Mouse (Mus musculus) forebrain, embryonic 14.5 days (tissue): ENCODE data around the gene Fam43a. TPM values are rescaled to one million over a fixed set of nuclear protein-coding genes. Genes with fewer than 3 reads are reported as not detected.

ENCODE experiments used
- ATAC-seq: fragments of 200-750 bp; cut with Nextera tagmentation; 2 replicates; pipeline ENCODE4 v1.8.0; 2017; ENCODE audit warnings: mild to moderate bottlenecking, moderate library complexity
- DNase-seq: peaks from one replicate; pipeline ENCODE4 v3.0.0-alpha.2; 2015; ENCODE audit warnings: low spot score
- H3K27ac ChIP-seq: fragments of 300-500 bp; sonication (generic); 2 replicates; pipeline ENCODE4 v1.5.1; 2014; ENCODE audit warnings: low read depth, mild to moderate bottlenecking, control low read depth, low read length, moderate library complexity
- H3K27me3 ChIP-seq: fragments of 300-500 bp; sonication (generic); replicated peaks from 2 replicates; pipeline ENCODE4 v1.6.1; 2014; ENCODE audit warnings: low read length, control low read depth, mixed read lengths; ENCODE audit not compliant: control insufficient read depth, insufficient read depth
- H3K36me3 ChIP-seq: fragments of 300-500 bp; sonication (generic); 2 replicates; pipeline ENCODE4 v1.6.1; 2014; ENCODE audit warnings: low read length, control low read depth; ENCODE audit not compliant: control insufficient read depth, insufficient read depth
- H3K4me1 ChIP-seq: fragments of 300-500 bp; sonication (generic); 2 replicates; pipeline ENCODE4 v1.6.1; 2014; ENCODE audit warnings: antibody characterized with exemption, low read length, control low read depth; ENCODE audit not compliant: control insufficient read depth, insufficient read depth
- H3K4me2 ChIP-seq: fragments of 300-500 bp; sonication (generic); 2 replicates; pipeline ENCODE4 v1.6.1; 2014; ENCODE audit warnings: mild to moderate bottlenecking, control low read depth, low read length
- H3K4me3 ChIP-seq: fragments of 300-500 bp; sonication (generic); 2 replicates; pipeline ENCODE4 v1.5.1; 2014; ENCODE audit warnings: low read depth, low read length, control low read depth
- H3K9ac ChIP-seq: fragments of 300-500 bp; sonication (generic); 2 replicates; pipeline ENCODE4 v1.6.1; 2014; ENCODE audit warnings: mild to moderate bottlenecking, low read length, control low read depth, moderate library complexity
- H3K9me3 ChIP-seq: fragments of 300-500 bp; sonication (generic); replicated peaks from 2 replicates; pipeline ENCODE4 v1.6.1; 2016; ENCODE audit warnings: low read length, control low read depth, mixed read lengths; ENCODE audit not compliant: control insufficient read depth
- WGBS: fragments of 180-500 bp; shearing (Covaris S2); extraction: QIAGEN DNeasy Blood & Tissue Kit; methylation state at CpG from one replicate; pipeline ENCODE4 v1.1.7; 2014; 5-methylcytosine and 5-hydroxymethylcytosine counted together
- polyA plus RNA-seq: library from polyadenylated mRNA; unstranded; fragments of >200 nt; fragmentation: Nextera tagmentation; extraction: Ambion mirVana; gene quantifications from 2 replicates; pipeline ENCODE4 v1.2.1, GENCODE M21; 2014

Gene Fam43a
- polyA plus RNA-seq, 1 experiment from 2014 or later: 6.1 TPM

DNA sequence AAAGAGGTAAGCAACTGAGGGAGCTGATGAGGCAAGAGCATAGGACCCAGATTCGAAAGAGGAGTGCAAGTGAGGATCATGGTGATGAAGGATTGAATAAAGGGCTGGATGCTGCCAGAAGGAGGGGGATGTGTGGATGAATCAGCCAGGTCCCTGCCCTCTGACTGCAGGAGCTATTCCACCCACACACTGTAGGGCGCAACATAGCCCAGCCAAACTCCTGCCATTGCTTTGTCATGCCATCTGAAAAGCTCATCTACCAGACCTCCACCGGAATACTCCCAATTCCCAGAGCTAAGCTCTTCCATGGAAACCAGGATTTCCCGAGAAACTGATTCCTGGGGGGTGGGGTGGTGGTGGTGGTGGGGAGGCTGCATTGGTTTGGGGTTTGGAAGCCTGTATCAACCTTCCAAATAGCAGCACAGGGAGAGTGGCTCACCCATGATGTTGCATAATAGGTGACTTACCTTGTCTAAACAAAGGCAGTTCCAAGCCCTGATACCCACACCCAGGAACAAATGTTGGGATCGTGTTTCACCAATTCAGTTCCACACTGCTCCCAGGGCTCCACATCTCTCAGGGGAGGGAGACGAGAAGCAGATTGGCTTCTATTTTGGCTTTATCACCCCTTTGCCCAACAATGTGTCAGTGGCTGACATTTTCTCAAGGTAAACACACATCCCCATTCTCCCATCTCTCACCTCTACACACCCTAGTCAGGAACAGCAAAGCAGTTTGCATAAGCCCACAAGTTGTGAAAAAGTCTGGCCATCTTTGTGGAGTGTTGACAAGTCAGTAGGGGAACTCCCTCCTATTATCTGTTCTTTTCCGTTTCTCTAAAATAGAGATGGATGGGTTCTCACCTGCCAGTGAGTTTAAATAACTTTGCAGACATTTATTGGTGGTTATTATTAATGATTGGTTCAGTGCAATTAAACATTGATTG is 9.0 kb upstream of the Fam43a start:
- Histone ChIP-seq H3K36me3 (0 out of 2 replicates have a peak, but pooled peaks cover under 1% of the 10 kb centered on the region), H3K9me3 (no peaks in the 10 kb centered on the region), H3K4me3 (no peak overlapping the region), H3K9ac (no peak overlapping the region), H3K4me2 (no peak overlapping the region), H3K27ac (no peak overlapping the region), H3K27me3 (0 out of 2 replicates have a peak, but pooled peaks cover 5% of the 10 kb centered on the region), H3K4me1 (0 out of 2 replicates have a peak, but pooled peaks cover 7% of the 10 kb centered on the region)
- DNase-seq (no peak), ATAC-seq (no peak)
- WGBS: 42% methylated on average over 7 of the region's 7 CpGs

DNA sequence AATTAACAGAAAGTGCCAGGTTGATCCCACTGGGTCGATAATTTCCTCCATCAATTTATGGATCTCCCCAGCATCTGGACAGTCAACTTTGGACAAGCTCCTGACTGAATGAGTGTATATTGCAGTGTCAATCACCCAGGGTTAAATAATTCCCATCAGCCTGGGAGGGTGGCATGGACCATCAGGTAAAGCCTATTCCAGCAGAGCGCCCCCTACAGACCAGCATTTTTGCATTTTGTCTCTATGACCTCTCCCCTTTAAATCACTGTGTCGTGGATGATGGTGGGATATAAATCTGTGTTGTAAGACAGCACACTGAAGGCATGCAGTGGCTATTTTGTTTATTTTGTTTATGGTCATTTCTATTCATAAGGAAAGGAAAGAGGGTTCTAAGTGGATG is 7.5 kb upstream of the Fam43a start:
- Histone ChIP-seq H3K27ac (no peak overlapping the region), H3K27me3 (0 out of 2 replicates have a peak, but pooled peaks cover 5% of the 10 kb centered on the region), H3K4me1 (peaks cover 8% of the 10 kb centered on the region), H3K4me2 (no peak overlapping the region), H3K36me3 (no peaks in the 10 kb centered on the region), H3K9me3 (no peaks in the 10 kb centered on the region), H3K9ac (no peak overlapping the region), H3K4me3 (no peak overlapping the region)
- WGBS: 49% methylated on average over 3 of the region's 3 CpGs
- no peak for DNase-seq
- no peak for ATAC-seq

DNA sequence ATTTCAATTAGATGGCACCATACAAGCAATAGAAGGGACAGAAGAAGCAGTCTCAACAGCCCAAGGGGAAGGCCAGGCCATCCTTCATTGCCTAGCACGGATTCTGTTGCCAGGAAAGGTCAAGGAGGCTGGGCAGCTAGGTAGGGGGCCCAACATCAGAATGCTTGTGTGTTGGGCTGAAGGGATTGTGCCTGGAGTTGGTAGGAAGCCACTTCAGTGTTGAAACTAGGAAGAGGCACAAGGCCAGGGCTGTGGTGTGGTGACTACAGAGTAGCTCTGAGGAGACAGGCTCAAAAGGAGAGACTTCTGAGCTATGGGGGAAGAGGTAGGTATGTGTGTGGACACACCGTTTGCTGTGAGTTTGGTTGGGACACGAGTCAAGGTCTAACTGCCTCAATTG is 4.2 kb upstream of the Fam43a start:
- Histone ChIP-seq H3K27me3 (peaks cover 8% of the 10 kb centered on the region; the same call in 1 of the 2 replicates), H3K9ac (no peak overlapping the region), H3K36me3 (no peaks in the 10 kb centered on the region), H3K4me2 (no peak overlapping the region), H3K27ac (no peak overlapping the region), H3K9me3 (no peaks in the 10 kb centered on the region), H3K4me1 (peaks cover 11% of the 10 kb centered on the region), H3K4me3 (no peak overlapping the region)
- DNase-seq (no peak), ATAC-seq (no peak)
- 42% methylated on average over 3 of the region's 3 CpGs for WGBS

DNA sequence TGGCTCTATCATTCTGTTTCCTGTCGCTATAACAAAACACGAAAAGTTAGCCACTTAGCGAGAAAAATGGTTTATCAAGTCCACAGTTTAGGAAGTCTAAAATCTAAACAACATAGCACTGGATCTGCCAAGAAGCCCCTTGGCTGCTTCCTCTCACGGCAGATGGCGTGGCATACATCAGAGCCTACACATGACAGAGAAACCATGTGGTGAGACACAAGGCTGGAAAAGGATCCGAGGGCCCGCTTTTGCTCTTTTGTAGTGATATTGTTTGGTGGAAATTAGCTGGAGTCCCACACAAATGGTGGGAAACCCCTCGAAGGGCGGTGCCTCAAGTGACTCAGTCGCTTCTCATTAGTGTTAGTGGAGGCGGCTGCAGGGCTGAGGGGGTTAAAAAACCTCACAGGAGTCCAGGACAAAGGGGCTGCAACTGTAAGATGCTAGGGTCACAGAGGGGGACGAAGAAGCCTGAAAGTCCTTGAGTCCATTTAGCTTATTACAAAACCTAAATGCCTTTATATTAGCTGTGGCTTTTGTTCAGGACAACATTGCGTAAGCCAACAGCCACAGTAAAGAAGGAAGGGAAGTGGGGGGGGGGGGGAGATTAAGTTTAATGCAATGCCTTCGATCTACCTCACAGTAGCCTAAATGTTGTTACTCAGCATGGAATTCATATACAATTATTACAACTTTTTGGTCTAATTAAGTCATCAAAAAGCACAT is 3.5 kb upstream of the Fam43a start:
- peak; percentile 66 for ATAC-seq
- Histone ChIP-seq H3K9ac (no peak overlapping the region), H3K4me1 (peaks cover 18% of the 10 kb centered on the region), H3K4me2 (no peak overlapping the region), H3K27ac (no peak overlapping the region), H3K4me3 (no peak overlapping the region), H3K27me3 (peaks cover 15% of the 10 kb centered on the region), H3K36me3 (no peaks in the 10 kb centered on the region), H3K9me3 (no peaks in the 10 kb centered on the region)
- 26% methylated on average over 14 of the region's 14 CpGs for WGBS
- peak; percentile 86 for DNase-seq

DNA sequence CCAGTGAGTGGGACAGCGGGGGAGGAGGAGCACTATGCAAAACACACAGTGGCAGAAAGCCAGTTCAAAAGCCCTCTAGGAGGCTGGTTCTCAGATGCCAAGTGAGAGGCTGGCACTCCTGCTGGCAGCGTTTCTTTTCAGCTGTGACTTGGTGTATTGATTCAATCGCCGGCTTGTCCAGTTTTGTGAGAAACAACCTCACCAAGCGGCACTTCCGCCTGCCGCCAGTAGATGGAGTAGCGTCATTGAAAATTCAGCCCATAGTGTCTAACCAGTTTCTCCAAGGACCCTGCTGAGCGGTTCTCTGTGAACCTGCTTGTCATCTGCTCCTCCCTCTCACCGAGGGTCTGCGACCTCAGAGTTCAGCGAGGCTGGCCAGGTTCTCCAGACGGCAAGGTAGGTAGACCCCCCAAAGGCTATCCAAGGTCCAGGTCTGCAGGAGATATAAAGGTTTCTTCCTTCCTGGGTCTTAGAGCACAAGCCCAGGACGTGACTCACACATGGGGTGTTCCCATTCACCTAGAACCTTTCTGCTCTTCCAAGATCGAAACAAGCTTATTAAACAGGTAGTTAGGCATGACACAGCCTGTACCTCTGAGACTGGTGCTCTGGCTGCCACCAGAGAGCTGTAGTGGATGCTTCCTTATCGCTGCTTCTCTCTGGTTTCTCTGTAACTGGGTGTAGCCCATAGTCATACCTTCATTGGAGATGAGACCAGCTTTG is 2.4 kb upstream of the Fam43a start:
- peaks cover 25% of the 10 kb centered on the region for H3K27me3 ChIP-seq
- H3K9ac ChIP-seq: no peak overlapping the region
- no peak overlapping the region for H3K27ac ChIP-seq
- no peak overlapping the region for H3K4me3 ChIP-seq
- WGBS: 9% methylated on average over 16 of the region's 16 CpGs
- H3K4me1 ChIP-seq: peaks cover 20% of the 10 kb centered on the region
- peak overlapping the region; percentile 41 for H3K4me2 ChIP-seq
- DNase-seq: peak; percentile 95
- H3K36me3 ChIP-seq: no peaks in the 10 kb centered on the region
- no peaks in the 10 kb centered on the region for H3K9me3 ChIP-seq
- ATAC-seq: peak; percentile 55

DNA sequence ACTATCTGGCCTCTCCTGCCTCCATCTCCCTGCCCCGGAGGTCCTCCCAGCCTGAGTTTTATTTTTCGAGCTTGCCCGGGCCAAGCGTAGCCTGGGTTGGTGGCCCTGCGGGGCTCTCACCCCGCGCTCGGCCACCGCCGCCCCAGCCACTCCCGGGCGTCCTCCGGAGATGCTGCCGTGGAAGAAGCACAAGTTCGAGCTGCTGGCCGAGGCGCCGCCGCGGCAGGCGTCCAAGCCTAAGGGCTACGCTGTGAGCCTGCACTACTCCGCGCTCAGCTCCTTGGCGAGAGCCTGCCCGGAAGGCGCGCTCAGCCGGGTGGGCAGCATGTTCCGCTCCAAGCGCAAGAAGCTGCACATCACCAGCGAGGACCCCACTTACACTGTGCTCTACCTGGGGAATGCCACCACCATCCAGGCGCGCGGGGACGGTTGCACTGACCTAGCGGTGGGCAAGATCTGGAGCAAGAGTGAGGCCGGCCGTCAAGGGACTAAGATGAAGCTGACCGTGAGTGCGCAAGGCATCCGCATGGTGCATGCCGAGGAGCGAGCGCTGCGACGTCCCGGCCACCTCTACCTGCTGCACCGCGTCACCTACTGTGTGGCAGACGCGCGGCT is 1.0 kb downstream of the Fam43a start:
- Histone ChIP-seq H3K4me3 (peak overlapping the region; percentile 53), H3K27ac (no peak overlapping the region; the same call in 1 of the 2 replicates), H3K4me1 (peaks cover 16% of the 10 kb centered on the region), H3K36me3 (no peaks in the 10 kb centered on the region), H3K4me2 (peak overlapping the region; percentile 93), H3K9me3 (no peaks in the 10 kb centered on the region), H3K9ac (peak overlapping the region; percentile 65), H3K27me3 (peaks cover 23% of the 10 kb centered on the region)
- ATAC-seq: peak; percentile 13; the same call in 1 of the 2 replicates
- DNase-seq: peak; percentile 63
- under 1% methylated on average over 53 of the region's 53 CpGs for WGBS

DNA sequence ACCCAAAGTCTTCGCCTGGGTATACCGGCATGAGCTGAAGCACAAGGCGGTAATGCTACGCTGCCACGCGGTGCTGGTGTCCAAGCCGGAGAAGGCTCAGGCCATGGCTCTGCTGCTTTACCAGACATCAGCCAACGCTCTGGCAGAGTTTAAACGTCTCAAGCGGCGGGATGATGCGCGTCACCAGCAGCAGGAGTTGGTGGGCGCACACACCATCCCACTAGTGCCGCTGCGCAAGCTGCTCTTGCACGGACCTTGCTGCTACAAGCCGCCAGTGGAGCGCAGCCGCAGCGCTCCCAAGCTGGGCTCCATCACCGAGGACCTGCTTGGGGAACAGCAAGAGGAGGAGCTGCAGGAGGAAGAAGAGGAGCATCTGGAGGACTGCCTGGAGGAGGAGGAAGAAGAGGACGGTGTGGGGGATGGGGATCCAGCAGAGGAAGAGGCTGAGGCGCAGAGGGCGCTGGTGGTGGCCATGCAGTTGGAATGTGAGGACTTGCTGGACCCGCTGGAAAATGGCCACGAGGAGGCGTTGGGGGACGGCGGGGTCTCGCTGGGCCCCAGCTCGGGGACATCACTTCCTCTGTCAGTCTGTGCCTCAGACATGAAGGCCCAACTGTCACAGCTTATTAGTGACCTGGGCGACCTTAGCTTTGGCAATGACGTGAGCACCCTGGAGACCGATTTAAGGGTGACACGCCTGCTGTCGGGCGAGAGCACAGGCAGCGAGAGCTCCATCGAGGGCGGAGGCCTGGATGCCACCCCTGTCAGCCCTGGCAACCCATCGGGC is 1.7 kb downstream of the Fam43a start:
- Histone ChIP-seq H3K27ac (0 out of 2 replicates have a peak overlapping the region, but pooled peaks have one; percentile 2), H3K4me3 (peak overlapping the region; percentile 53), H3K36me3 (no peaks in the 10 kb centered on the region), H3K9ac (peak overlapping the region; percentile 65), H3K4me2 (peak overlapping the region; percentile 93), H3K27me3 (peaks cover 23% of the 10 kb centered on the region), H3K9me3 (no peaks in the 10 kb centered on the region), H3K4me1 (peaks cover 16% of the 10 kb centered on the region)
- ATAC-seq (no peak), DNase-seq (no peak)
- 13% methylated on average over 42 of the region's 42 CpGs for WGBS
